Mouse (Mus musculus) MEL (cell line): Measurements from ENCODE around the gene Tubg1. TPM values are rescaled to one million over a fixed set of nuclear protein-coding genes. Genes with fewer than 3 reads are reported as not detected.

Experiments
- DNase-seq: peaks from one replicate; pipeline ENCODE4 v3.0.0; 2011; ENCODE audit warnings: low read depth, low spot score
- H3K27ac ChIP-seq: 2 replicates; pipeline ENCODE4 v1.5.1; 2012; ENCODE audit warnings: low read depth, mild to moderate bottlenecking, control low read depth, low read length, moderate library complexity; ENCODE audit not compliant: control insufficient read depth
- H3K27me3 ChIP-seq, 2 experiments: fragments of 150-350 bp in 1 of 2; sonication (generic) in 1 of 2; 2 replicates each; pipeline ENCODE4 v1.6.1; 2012; ENCODE audit warnings: low read length in 2 of 2, mild to moderate bottlenecking in 2 of 2, improper control_type of control experiment in 1 of 2, moderate library complexity in 1 of 2; ENCODE audit not compliant: insufficient read depth in 2 of 2, control insufficient read depth in 1 of 2
- H3K36me3 ChIP-seq, 2 experiments: 2 replicates each; pipeline ENCODE4 v1.6.1; 2012 to 2014; ENCODE audit warnings: low read length in 2 of 2, improper control_type of control experiment in 1 of 2, inconsistent platforms in 1 of 2, mild to moderate bottlenecking in 1 of 2; ENCODE audit not compliant: insufficient read depth in 2 of 2, control insufficient read depth in 1 of 2
- H3K4me1 ChIP-seq, 2 experiments: fragments of 150-350 bp in 1 of 2; sonication (generic) in 1 of 2; 2 replicates each; pipeline ENCODE4 v1.6.1; 2012; ENCODE audit warnings: low read length in 2 of 2, improper control_type of control experiment in 1 of 2, mild to moderate bottlenecking in 1 of 2; ENCODE audit not compliant: insufficient read depth in 2 of 2, control insufficient read depth in 1 of 2
- H3K4me3 ChIP-seq, 2 experiments: fragments of 150-350 bp in 1 of 2; sonication (generic) in 1 of 2; 2 replicates each; pipeline ENCODE4 v1.5.1; 2012; ENCODE audit warnings: low read depth in 2 of 2, low read length in 2 of 2, mild to moderate bottlenecking in 2 of 2, moderate library complexity in 2 of 2, control low read depth in 1 of 2, improper control_type of control experiment in 1 of 2; ENCODE audit not compliant: control insufficient read depth in 1 of 2, insufficient read depth in 1 of 2
- H3K79me2 ChIP-seq: 2 replicates; pipeline ENCODE4 v1.6.1; 2012; ENCODE audit warnings: mild to moderate bottlenecking, low read length, moderate library complexity; ENCODE audit not compliant: control insufficient read depth, poor library complexity, insufficient read depth
- H3K9ac ChIP-seq: 2 replicates; pipeline ENCODE4 v1.6.1; 2012; ENCODE audit warnings: low read depth, mild to moderate bottlenecking, control low read depth, low read length, moderate library complexity; ENCODE audit not compliant: control insufficient read depth, poor library complexity, severe bottlenecking
- H3K9me3 ChIP-seq: fragments of 150-350 bp; sonication (generic); replicated peaks from 2 replicates; pipeline ENCODE4 v1.6.1; 2012; ENCODE audit warnings: mild to moderate bottlenecking, low read length, improper control_type of control experiment, moderate library complexity; ENCODE audit not compliant: insufficient read depth
- BHLHE40 ChIP-seq: IDR thresholded peaks from 2 replicates; pipeline ENCODE4 v1.6.1; 2012; ENCODE audit warnings: low read depth, mild to moderate bottlenecking, inconsistent platforms, low read length, improper control_type of control experiment, borderline replicate concordance
- CHD2 ChIP-seq: IDR thresholded peaks from 2 replicates; pipeline ENCODE4 v1.6.1; 2011; ENCODE audit warnings: low read length, improper control_type of control experiment
- CTCF ChIP-seq, 3 experiments: IDR thresholded peaks in 2 of 3; conservative IDR thresholded peaks in 1 of 3; 2 replicates each; pipeline ENCODE4 v1.5.1; 2011 to 2012; ENCODE audit warnings: low read length in 3 of 3, low read depth in 2 of 3, mild to moderate bottlenecking in 2 of 3, improper control_type of control experiment in 1 of 3, inconsistent platforms in 1 of 3, mixed read lengths in 1 of 3, moderate library complexity in 1 of 3; ENCODE audit not compliant: control insufficient read depth in 1 of 3, insufficient read depth in 1 of 3, poor library complexity in 1 of 3, severe bottlenecking in 1 of 3
- E2F4 ChIP-seq: IDR thresholded peaks from 2 replicates; pipeline ENCODE4 v1.6.1; 2011; ENCODE audit warnings: low read depth, low read length, improper control_type of control experiment, borderline replicate concordance
- ELF1 ChIP-seq: IDR thresholded peaks from 2 replicates; pipeline ENCODE4 v1.6.1; 2014; ENCODE audit warnings: low read depth, mild to moderate bottlenecking, inconsistent platforms, low read length, improper control_type of control experiment, moderate library complexity
- EP300 ChIP-seq, 2 experiments: IDR thresholded peaks; 2 replicates each; pipeline ENCODE4 v1.6.1; 2011; ENCODE audit warnings: improper control_type of control experiment in 2 of 2, low read length in 2 of 2, low read depth in 1 of 2, mild to moderate bottlenecking in 1 of 2
- ETS1 ChIP-seq: IDR thresholded peaks from 2 replicates; pipeline ENCODE4 v1.6.1; 2012; ENCODE audit warnings: low read depth, mild to moderate bottlenecking, inconsistent platforms, low read length, improper control_type of control experiment, moderate library complexity
- GATA1 ChIP-seq: IDR thresholded peaks from 2 replicates; pipeline ENCODE4 v1.6.1; 2011; ENCODE audit warnings: low read depth, low read length, improper control_type of control experiment
- JUND ChIP-seq: IDR thresholded peaks from 2 replicates; pipeline ENCODE4 v1.6.1; 2011; ENCODE audit warnings: low read depth, mild to moderate bottlenecking, improper control_type of control experiment, low read length
- KAT2A ChIP-seq: conservative IDR thresholded peaks from 2 replicates; pipeline ENCODE4 v1.6.1; 2012; ENCODE audit warnings: low read depth, low read length, improper control_type of control experiment, inconsistent platforms
- MAFK ChIP-seq: IDR thresholded peaks from 2 replicates; pipeline ENCODE4 v1.6.1; 2011; ENCODE audit warnings: low read depth, mild to moderate bottlenecking, low read length, improper control_type of control experiment, borderline replicate concordance
- MAX ChIP-seq: IDR thresholded peaks from 2 replicates; pipeline ENCODE4 v1.6.1; 2011; ENCODE audit warnings: low read length, improper control_type of control experiment
- MEF2A ChIP-seq: IDR thresholded peaks from 2 replicates; pipeline ENCODE4 v1.6.1; 2014; ENCODE audit warnings: low read depth, mild to moderate bottlenecking, inconsistent platforms, low read length, improper control_type of control experiment; ENCODE audit not compliant: poor library complexity, insufficient replicate concordance, severe bottlenecking; ENCODE audit errors: extremely low read depth
- MXI1 ChIP-seq: IDR thresholded peaks from 2 replicates; pipeline ENCODE4 v1.6.1; 2011; ENCODE audit warnings: mild to moderate bottlenecking, low read depth, low read length, improper control_type of control experiment
- NELFE ChIP-seq: IDR thresholded peaks from 2 replicates; pipeline ENCODE4 v1.6.1; 2011; ENCODE audit warnings: low read depth, low read length, improper control_type of control experiment
- POLR2AphosphoS2 ChIP-seq: IDR thresholded peaks from 2 replicates; pipeline ENCODE4 v1.6.1; 2011; ENCODE audit warnings: low read length, improper control_type of control experiment
- POLR2AphosphoS5 ChIP-seq: IDR thresholded peaks from 2 replicates; pipeline ENCODE4 v1.6.1; 2012; ENCODE audit warnings: low read depth, borderline replicate concordance, mild to moderate bottlenecking, inconsistent platforms, low read length, moderate library complexity, mixed read lengths
- RCOR1 ChIP-seq: IDR thresholded peaks from 2 replicates; pipeline ENCODE4 v1.6.1; 2012; ENCODE audit warnings: low read depth, mild to moderate bottlenecking, inconsistent platforms, low read length, improper control_type of control experiment
- SIN3A ChIP-seq: IDR thresholded peaks from 2 replicates; pipeline ENCODE4 v1.6.1; 2012; ENCODE audit warnings: low read length, improper control_type of control experiment, inconsistent platforms
- SMC3 ChIP-seq: IDR thresholded peaks from 2 replicates; pipeline ENCODE4 v1.6.1; 2011; ENCODE audit warnings: low read depth, low read length, improper control_type of control experiment
- TAL1 ChIP-seq: IDR thresholded peaks from 2 replicates; pipeline ENCODE4 v1.6.1; 2012; ENCODE audit warnings: mild to moderate bottlenecking, inconsistent platforms, low read length, moderate library complexity, mixed read lengths
- TBP ChIP-seq: IDR thresholded peaks from 2 replicates; pipeline ENCODE4 v1.8.0; 2011; ENCODE audit warnings: low read depth, low read length, improper control_type of control experiment
- TCF12 ChIP-seq: IDR thresholded peaks from 2 replicates; pipeline ENCODE4 v1.6.1; 2014; ENCODE audit warnings: low read depth, mild to moderate bottlenecking, inconsistent platforms, low read length, improper control_type of control experiment, moderate library complexity
- UBTF ChIP-seq: IDR thresholded peaks from 2 replicates; pipeline ENCODE4 v1.6.1; 2012; ENCODE audit warnings: low read depth, mild to moderate bottlenecking, inconsistent platforms, low read length, improper control_type of control experiment, moderate library complexity, borderline replicate concordance; ENCODE audit not compliant: insufficient read depth
- USF1 ChIP-seq: IDR thresholded peaks from 2 replicates; pipeline ENCODE4 v1.6.1; 2014; ENCODE audit warnings: low read depth, mild to moderate bottlenecking, inconsistent platforms, low read length, improper control_type of control experiment, moderate library complexity
- USF2 ChIP-seq, 2 experiments: IDR thresholded peaks; 2 replicates each; pipeline ENCODE4 v1.6.1; 2011 to 2012; ENCODE audit warnings: improper control_type of control experiment in 2 of 2, low read length in 2 of 2, borderline replicate concordance in 1 of 2, inconsistent platforms in 1 of 2, low read depth in 1 of 2, mild to moderate bottlenecking in 1 of 2; ENCODE audit not compliant: insufficient read depth in 1 of 2
- ZMIZ1 ChIP-seq: IDR thresholded peaks from 2 replicates; pipeline ENCODE4 v1.6.1; 2012; ENCODE audit warnings: low read depth, mild to moderate bottlenecking, inconsistent platforms, low read length, improper control_type of control experiment, moderate library complexity
- ZNF384 ChIP-seq: IDR thresholded peaks from 2 replicates; pipeline ENCODE4 v1.6.1; 2012; ENCODE audit warnings: low read depth, mild to moderate bottlenecking, inconsistent platforms, low read length, improper control_type of control experiment
- polyA plus RNA-seq, 2 experiments: library from polyadenylated mRNA; stranded (reverse) in 1 of 2; unstranded in 1 of 2; fragments of >175 nt in 1 of 2; fragments of >200 nt in 1 of 2; gene quantifications; 2 replicates each; pipeline versions ENCODE4 v1.2.1 to v1.2.4; 2012; ENCODE audit warnings: low replicate concordance in 2 of 2, low read depth in 1 of 2; ENCODE audit not compliant: insufficient read length in 2 of 2, insufficient read depth in 1 of 2, missing spikeins in 1 of 2
- total RNA-seq: library from RNA; depleted of rRNA; stranded (reverse); fragments of 300-350 nt; gene quantifications from 2 replicates; pipeline ENCODE4 v1.2.3, GENCODE M21; 2012

Gene Tubg1
- total and polyA plus RNA-seq, 3 experiments, result 60.0 to 183 (median 125) TPM

- Histone ChIP-seq H3K27me3 (no peaks in the 10 kb centered on the region), H3K4me1 (0 out of 4 replicates have a peak, but pooled peaks cover 0 to 2% of the 10 kb centered on the region in 2 experiments), H3K4me3 (no peak overlapping the region), H3K9ac (no peak overlapping the region), H3K9me3 (no peaks in the 10 kb centered on the region), H3K36me3 (peaks cover 2 to 6% of the 10 kb centered on the region in 2 experiments), H3K79me2 (peaks cover 24% of the 10 kb centered on the region)
- DNase-seq, result no peak
- TF ChIP-seq USF2 (IDR thresholded peaks at IDR 0.05; ENCODE audit: borderline replicate concordance in 1 of 2, insufficient read depth in 1 of 2, low read depth in 1 of 2, low read length in 2 of 2) (no peak), KAT2A (no peak), MAX (no peak), CHD2 (no peak), ETS1 (no peak), POLR2AphosphoS2 (no peak), E2F4 (no peak), GATA1 (no peak), EP300 (IDR thresholded peaks at IDR 0.05; ENCODE audit: low read depth in 1 of 2, low read length in 2 of 2) (no peak), TBP (no peak), USF1 (no peak), MEF2A (no peak), ZMIZ1 (no peak), ZNF384 (no peak), SMC3 (no peak), JUND (no peak), RCOR1 (no peak), CTCF (IDR thresholded peaks at IDR 0.05 in 2 of 3, conservative IDR thresholded peaks at IDR 0.05 in 1 of 3; ENCODE audit: control insufficient read depth in 1 of 3, insufficient read depth in 1 of 3, low read depth in 2 of 3, low read length in 3 of 3, poor library complexity in 1 of 3, severe bottlenecking in 1 of 3) (no peak)
- TF ChIP-seq, all 39 proteins: peak for 0
- no peak overlapping the region for H3K27ac ChIP-seq
These were observed 7.6 kb upstream of the Tubg1 start for GRCm38 (mm10) chr11:101112186-101112585.

DNA sequence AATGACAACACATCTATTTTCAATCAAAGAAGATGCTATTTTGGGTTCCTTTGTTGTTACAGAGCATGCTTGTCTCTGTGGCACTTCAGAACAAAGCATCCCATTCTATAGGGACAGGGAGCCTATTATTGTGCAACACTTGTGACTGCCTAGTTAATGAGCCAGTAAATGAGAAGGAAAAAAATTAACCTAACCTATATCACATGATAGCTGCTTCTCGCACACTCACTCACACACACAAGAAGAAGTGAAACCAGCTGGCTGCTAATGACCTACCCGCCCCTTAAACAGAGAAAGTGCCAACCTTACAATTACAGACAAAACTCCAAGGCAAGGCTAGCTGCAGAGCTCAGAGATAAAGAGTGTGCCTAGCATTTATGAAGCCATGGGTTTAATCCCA, 4.2 kb upstream of the Tubg1 start:
- no peaks in the 10 kb centered on the region for H3K27me3 ChIP-seq
- peaks cover 2 to 16% of the 10 kb centered on the region in 2 experiments for H3K36me3 ChIP-seq
- DNase-seq, result no peak
- no peak for TF ChIP-seq MAX
- no peak for TF ChIP-seq BHLHE40
- no peak for TF ChIP-seq MAFK
- TF ChIP-seq USF2 (IDR thresholded peaks at IDR 0.05; ENCODE audit: borderline replicate concordance in 1 of 2, insufficient read depth in 1 of 2, low read depth in 1 of 2, low read length in 2 of 2), result no peak
- TF ChIP-seq MXI1, result no peak
- TF ChIP-seq TBP, result no peak
- TF ChIP-seq USF1, result no peak
- no peak for TF ChIP-seq NELFE
- TF ChIP-seq TCF12, result no peak
- no peak for TF ChIP-seq ZMIZ1
- no peak for TF ChIP-seq UBTF
- TF ChIP-seq ELF1, result no peak
- TF ChIP-seq POLR2AphosphoS5, result no peak
- no peak for TF ChIP-seq RCOR1
- TF ChIP-seq SIN3A, result no peak
- TF ChIP-seq POLR2AphosphoS2, result no peak
- TF ChIP-seq SMC3, result no peak
- TF ChIP-seq TAL1, result no peak
- no peak for TF ChIP-seq E2F4
- H3K9ac ChIP-seq, result no peak overlapping the region
- H3K79me2 ChIP-seq, result peaks cover 47% of the 10 kb centered on the region
- H3K9me3 ChIP-seq, result no peaks in the 10 kb centered on the region
- H3K27ac ChIP-seq, result no peak overlapping the region
- no peak overlapping the region for H3K4me3 ChIP-seq
- peaks cover 11 to 12% of the 10 kb centered on the region in 2 experiments for H3K4me1 ChIP-seq
